Mouse (Mus musculus): Measurements from ENCODE around the gene Prss36.

Gene Prss36

GRCm38 (mm10) chr7:127935028-127935722 lies 11.3 kb downstream of the Prss36 start:
- DNase-seq (ENCODE audit: low read depth, low spot score) = peak; percentile 84

GRCm38 (mm10) chr7:127934075-127934474 lies 12.4 kb downstream of the Prss36 start:
- DNase-seq (ENCODE audit: low read depth, low spot score) = no peak

- no peak for DNase-seq (ENCODE audit: low read depth, low spot score)
These were observed 14.1 kb downstream of the Prss36 start for GRCm38 (mm10) chr7:127932273-127933031.

DNA sequence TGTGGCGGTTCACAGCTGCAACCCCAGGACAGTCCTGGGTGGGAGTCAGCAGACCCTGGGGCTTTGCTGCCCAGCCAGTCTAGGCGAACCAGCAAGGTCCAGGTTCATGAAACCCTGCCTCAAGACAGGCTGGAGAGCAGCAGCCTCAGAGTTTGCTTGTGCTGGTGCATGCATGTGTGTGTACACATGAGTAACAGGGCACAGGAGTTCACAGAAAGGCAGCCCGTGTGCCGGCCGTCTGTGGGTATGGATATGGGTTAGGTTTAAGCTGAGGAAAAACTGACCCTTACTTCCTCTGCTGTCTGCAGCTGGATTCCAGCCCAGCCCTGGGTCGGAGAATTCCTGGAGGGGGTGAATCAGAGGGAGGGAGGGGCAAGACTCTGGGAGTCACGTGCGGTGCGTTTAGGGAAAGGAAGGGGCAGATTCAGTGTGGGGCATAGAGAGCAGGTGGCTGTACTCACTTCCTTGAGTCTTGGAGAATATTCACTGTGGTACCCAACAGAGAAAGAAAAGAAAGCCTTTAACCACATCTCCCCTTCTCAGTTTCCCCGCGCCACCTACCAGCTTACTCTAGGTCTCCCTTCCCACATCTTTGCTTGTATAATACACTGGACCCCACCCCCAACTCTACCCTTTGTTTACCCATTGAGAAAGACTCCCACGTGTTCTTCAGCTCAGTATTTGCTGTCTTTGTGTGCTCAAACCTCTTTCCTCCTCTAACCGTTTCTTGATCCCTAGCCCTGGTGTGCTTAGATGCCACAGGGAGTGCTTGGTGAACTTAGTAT lies 15.0 kb downstream of the Prss36 start:
- no peak for DNase-seq (ENCODE audit: low read depth, low spot score)

GRCm38 (mm10) chr7:127930636-127931035 lies 15.9 kb downstream of the Prss36 start:
- no peak for DNase-seq (ENCODE audit: low read depth, low spot score)

DNA sequence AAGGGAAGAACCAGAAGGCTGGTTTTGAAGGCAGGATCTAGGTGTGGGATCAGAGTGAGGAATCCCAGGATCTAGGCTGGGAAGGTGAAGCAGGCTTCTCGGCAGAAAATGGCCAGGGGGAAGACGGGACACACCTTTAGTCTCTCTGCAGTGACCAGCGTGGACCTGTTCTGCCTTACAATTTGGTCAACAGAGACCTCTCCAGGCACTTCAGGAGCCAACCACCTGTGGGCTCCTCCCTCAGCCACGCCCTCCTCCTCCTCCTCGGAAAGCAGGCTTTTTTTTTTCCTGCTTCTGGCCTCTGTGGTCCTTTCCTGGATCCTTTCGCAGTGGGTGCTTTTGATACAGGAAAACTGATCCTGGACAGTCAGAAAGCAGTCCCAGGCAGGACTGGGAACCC lies 16.6 kb downstream of the Prss36 start, which contains the start of gene Prss8:
TSS of gene Prss8 (minus strand) at position 182 of the 400 bp plus-strand sequence.
- no peak for DNase-seq (ENCODE audit: low read depth, low spot score)

GRCm38 (mm10) chr7:127928596-127928995 lies 17.9 kb downstream of the Prss36 start:
- DNase-seq (ENCODE audit: low read depth, low spot score) = no peak

DNA sequence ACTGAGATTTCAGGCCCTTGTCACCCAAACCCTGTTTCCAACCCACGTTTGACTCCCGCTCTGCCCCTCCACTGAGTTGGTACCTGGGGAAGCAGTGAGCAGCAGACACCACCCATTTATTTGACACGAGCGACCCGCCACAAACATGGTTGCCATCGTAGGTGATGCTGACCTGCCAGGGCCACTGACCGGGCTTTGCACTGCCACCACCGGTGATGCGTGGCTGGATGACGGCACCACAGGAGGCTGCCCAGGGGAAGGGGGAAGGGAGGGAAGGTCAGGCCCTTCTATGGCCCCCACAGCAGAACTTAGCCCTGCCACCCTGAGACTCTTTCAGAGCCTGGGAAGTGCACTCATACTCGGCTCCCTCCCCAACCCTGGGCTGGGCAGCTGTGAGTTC lies 18.8 kb downstream of the Prss36 start:
- no peak for DNase-seq (ENCODE audit: low read depth, low spot score)

DNA sequence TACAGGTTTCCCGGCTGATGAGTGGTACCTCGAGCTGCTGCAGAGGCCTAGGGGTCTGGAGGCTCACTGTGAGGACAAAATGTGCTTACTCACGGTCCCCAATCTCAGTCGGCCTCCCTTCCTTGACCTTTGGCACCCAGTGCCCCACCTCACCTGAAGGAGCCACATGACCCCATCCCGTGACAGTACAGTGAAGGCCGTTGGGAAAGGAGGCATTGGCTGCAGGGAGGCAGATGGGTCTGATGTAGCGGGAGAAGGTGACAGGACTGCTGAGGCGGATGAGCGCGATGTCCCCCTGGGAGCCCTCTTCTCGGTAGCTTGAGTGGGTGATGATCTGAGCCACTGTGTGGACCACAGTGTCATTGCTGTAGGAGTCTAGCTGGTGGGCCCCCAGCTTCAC lies 19.7 kb downstream of the Prss36 start:
- DNase-seq (ENCODE audit: low read depth, low spot score) = no peak

- no peak for DNase-seq (ENCODE audit: low read depth, low spot score)
These were observed 20.5 kb downstream of the Prss36 start for GRCm38 (mm10) chr7:127926066-127926465.

DNA sequence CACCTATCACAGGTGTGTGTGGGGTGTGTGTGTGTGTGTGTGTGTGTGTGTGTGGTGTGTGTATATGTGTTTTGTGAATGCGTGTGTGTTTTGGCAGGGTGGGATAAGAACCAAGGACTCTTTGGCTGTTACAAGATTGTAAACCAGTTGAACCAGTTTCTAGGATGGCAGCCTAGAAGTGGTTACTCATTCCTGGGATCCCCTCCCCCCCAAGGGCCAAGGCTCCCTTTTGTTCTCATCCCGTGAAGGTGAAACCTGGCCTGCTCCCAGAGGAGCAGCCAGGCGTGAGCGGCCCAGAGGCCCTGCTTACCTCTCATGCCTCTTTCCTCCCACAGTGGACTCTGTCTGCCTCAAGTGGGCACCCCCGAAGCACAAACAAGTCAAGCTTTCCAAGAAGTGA lies 21.3 kb downstream of the Prss36 start:
- no peak for DNase-seq (ENCODE audit: low read depth, low spot score)

DNA sequence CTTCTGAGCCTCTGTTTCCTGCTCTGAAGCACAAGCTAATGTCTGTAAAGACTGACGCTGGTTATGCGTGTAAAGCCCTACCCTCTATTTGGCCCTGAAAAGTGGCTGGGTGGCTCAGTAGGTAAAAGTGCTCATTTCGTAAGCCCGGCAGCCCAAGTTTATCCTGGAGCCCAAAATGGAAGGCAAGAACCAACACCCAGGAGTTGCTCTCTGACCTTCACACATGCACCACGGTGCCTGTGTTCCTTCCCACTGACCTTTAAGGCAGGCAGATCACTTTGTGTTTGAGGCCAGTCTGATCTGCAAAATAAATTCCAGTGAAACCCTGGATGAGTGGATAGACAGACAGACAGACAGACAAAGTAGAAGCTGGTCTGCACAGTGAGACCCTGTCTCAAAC lies 22.8 kb downstream of the Prss36 start:
- no peak for DNase-seq (ENCODE audit: low read depth, low spot score)

GRCm38 (mm10) chr7:127922451-127923275 lies 23.9 kb downstream of the Prss36 start:
- DNase-seq (ENCODE audit: low read depth, low spot score) = no peak

DNA sequence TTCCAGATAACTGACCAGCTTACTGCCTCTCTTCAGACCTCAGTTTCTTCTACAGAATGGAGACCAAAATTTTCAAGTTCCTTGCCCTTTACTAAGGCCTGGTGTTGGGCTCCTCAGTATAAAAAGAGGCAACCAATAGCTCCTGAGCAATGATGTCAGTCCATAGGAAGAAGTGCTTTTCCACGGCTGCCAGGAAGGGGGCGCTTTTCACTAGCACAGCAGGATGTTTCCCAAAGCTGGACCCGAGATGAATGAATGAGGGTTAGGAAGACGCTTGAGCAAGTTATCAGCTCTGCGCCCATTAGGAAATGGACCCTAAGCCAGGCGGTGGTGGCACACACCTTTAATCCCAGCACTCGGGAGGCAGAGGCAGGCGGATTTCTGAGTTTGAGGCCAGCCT lies 25.0 kb downstream of the Prss36 start:
- no peak for DNase-seq (ENCODE audit: low read depth, low spot score)

- DNase-seq (ENCODE audit: low read depth, low spot score) = no peak
These were observed 27.2 kb downstream of the Prss36 start for GRCm38 (mm10) chr7:127919290-127919689.

DNA sequence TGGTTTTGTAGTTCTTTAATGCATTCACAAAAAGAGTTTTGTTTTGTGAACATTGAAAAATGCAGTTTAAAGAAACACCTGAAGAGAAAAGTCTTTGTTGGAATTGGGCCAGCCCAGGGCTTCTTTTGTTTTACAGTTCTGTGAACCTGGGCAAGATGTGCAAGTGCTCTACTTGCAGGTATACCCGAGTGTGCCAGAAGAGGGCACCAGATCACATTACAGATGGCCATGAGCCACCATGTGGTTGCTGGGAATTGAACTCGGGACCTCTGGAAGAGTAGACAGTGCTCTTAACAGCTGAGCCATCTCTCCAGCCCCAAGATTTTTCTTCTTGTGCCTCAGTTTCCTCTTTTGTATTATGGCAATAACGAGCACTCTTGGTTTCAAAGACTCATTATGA lies 28.3 kb downstream of the Prss36 start:
- DNase-seq (ENCODE audit: low read depth, low spot score) = no peak

DNA sequence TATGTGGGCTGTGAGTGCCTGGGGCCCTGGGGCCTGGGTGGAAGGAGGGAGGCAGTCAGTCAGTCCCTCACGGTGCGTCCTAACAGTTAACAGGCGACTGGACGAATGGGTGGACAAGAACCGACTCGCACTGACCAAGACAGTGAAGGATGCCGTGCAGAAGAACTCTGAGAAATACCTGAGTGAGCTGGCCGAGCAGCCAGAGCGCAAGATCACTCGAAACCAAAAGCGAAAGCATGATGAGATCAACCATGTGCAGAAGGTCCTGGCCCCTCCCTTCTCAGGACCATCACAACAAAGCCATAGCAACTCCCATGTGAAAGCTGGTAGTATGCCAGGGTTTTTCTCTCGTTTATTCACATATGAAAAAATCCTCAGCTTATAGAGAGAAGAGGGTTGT lies 31.2 kb downstream of the Prss36 start:
- DNase-seq (ENCODE audit: low read depth, low spot score) = no peak

DNA sequence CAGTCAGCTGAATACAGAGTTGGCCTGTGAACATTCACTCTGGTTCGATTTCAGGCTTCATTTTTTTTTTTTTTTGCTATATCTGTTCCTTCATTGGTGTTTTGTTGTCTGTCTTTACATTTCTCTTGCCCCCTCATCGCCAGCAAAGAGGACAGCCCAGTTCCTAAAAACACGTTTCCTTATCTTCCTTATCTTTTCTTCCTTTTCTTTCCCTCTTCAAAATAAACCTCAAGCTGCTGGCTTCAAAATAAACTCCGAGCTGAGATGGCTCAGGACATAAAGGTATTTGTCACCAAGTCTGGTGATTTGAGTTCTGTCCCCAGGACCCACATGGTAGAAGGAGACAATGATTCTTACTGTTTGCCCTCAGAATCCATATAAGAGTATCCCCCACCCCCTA lies 33.6 kb downstream of the Prss36 start:
- DNase-seq (ENCODE audit: low read depth, low spot score) = no peak

GRCm38 (mm10) chr7:127912190-127912871 lies 34.2 kb downstream of the Prss36 start, which contains the start of gene Kat8:
Gene Kat8, plus strand, starts transcription at chr7:127912516.
- DNase-seq (ENCODE audit: low read depth, low spot score) = peak; percentile 86

DNA sequence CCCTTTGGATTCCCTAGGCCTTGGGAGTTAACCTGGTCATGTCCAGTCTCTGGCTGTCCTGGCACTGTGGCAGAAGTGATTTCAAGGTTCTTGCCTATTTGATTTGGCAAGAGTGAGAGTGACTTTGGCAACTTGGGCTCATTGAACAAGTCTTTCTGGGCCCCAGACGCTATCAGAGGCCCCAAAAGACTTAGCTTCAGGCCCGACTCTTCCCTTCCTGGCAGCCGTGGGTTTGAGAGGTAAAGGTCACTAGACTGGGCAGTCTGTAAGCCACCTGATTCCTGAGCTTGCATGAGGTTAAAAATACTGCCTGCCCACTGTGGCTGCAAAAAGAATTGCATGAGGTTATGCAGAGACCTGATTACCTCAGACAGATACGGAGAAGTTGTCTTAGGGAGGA lies 37.9 kb downstream of the Prss36 start:
- no peak for DNase-seq (ENCODE audit: low read depth, low spot score)

DNA sequence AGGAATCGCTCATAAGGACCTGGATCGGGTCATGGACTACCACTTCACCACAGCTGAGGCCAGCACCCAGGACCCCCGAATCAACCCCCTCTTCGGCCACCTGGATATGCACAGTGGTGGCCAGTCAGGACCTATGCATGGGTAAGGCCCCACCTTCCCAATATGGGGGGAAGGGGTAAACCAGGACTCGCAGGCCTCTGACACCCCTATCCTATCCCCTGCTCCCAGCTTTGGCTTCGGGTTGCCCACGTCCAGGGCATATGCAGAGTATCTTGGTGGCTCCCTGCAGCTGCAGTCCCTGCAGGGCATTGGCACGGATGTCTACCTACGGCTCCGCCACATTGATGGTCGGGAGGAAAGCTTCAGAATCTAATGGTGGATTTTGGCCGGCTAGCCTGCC lies 38.6 kb downstream of the Prss36 start:
- DNase-seq (ENCODE audit: low read depth, low spot score) = no peak

All from c-Kit-negative CD71-positive TER-119-positive erythroid progenitor cells, embryonic 14.5 days (primary cell).